Mouse (Mus musculus) hindbrain, embryonic 14.5 days (tissue): ENCODE measurements at regions not wholly inside any gene's neighbourhood (a gene's known extent, or its start where the extent isn't known, plus 50 kb on each side); places are given as distances from the start of the nearest gene placed in this dataset.

Experiments
- ATAC-seq: fragments of 200-750 bp; cut with Nextera tagmentation; 2 replicates; pipeline ENCODE4 v1.8.0; 2017; ENCODE audit warnings: moderate number of reproducible peaks, mild to moderate bottlenecking, moderate TSS enrichment, moderate library complexity; ENCODE audit not compliant: low FRiP score
- DNase-seq: peaks from one replicate; pipeline ENCODE4 v3.0.0-alpha.2; 2015; ENCODE audit warnings: low spot score
- H3K27ac ChIP-seq: fragments of 300-500 bp; sonication (generic); 2 replicates; pipeline ENCODE4 v1.5.1; 2014; ENCODE audit warnings: mild to moderate bottlenecking, moderate library complexity
- H3K27me3 ChIP-seq: fragments of 300-500 bp; sonication (generic); 2 replicates; pipeline ENCODE4 v1.6.1; 2014; ENCODE audit warnings: mild to moderate bottlenecking, low read length, mixed read lengths; ENCODE audit not compliant: control insufficient read depth, insufficient read depth
- H3K36me3 ChIP-seq: fragments of 300-500 bp; sonication (generic); replicated peaks from 2 replicates; pipeline ENCODE4 v1.6.1; 2014; ENCODE audit not compliant: control insufficient read depth, insufficient read depth
- H3K4me1 ChIP-seq: fragments of 300-500 bp; sonication (generic); replicated peaks from 2 replicates; pipeline ENCODE4 v1.6.1; 2014; ENCODE audit warnings: antibody characterized with exemption, low read length, mixed read lengths; ENCODE audit not compliant: control insufficient read depth, insufficient read depth
- H3K4me2 ChIP-seq: fragments of 300-500 bp; sonication (generic); replicated peaks from 2 replicates; pipeline ENCODE4 v1.6.1; 2014; ENCODE audit warnings: mild to moderate bottlenecking, moderate library complexity
- H3K4me3 ChIP-seq: fragments of 300-500 bp; sonication (generic); replicated peaks from 2 replicates; pipeline ENCODE4 v1.5.1; 2014; ENCODE audit warnings: mild to moderate bottlenecking, low read length
- H3K9ac ChIP-seq: fragments of 300-500 bp; sonication (generic); 2 replicates; pipeline ENCODE4 v1.6.1; 2014
- H3K9me3 ChIP-seq: fragments of 300-500 bp; sonication (generic); 2 replicates; pipeline ENCODE4 v1.6.1; 2016; ENCODE audit warnings: low read length; ENCODE audit not compliant: control insufficient read depth
- WGBS: fragments of 180-500 bp; shearing (Covaris S2); extraction: QIAGEN DNeasy Blood & Tissue Kit; methylation state at CpG from one replicate; pipeline ENCODE4 v1.1.7; 2014; 5-methylcytosine and 5-hydroxymethylcytosine counted together

GRCm38 (mm10) chr8:41717002-41717401 is 300.1 kb upstream of the Frg1 start:
- H3K4me2 ChIP-seq = no peak overlapping the region
- no peak for DNase-seq
- no peak overlapping the region for H3K4me3 ChIP-seq
- no peak for ATAC-seq
- H3K27ac ChIP-seq = no peak overlapping the region
- no peaks in the 10 kb centered on the region for H3K9me3 ChIP-seq
- no peaks in the 10 kb centered on the region for H3K36me3 ChIP-seq
- no peaks in the 10 kb centered on the region for H3K4me1 ChIP-seq
- H3K9ac ChIP-seq = no peak overlapping the region
- no peaks in the 10 kb centered on the region for H3K27me3 ChIP-seq
- WGBS = 97% methylated on average over 3 of the region's 3 CpGs

GRCm38 (mm10) chr8:41713634-41714330 is 296.9 kb upstream of the Frg1 start:
- 26% methylated on average over 4 of the region's 4 CpGs for WGBS
- DNase-seq = peak; percentile 62
- no peak overlapping the region for H3K4me3 ChIP-seq
- H3K27me3 ChIP-seq = no peaks in the 10 kb centered on the region
- no peaks in the 10 kb centered on the region for H3K9me3 ChIP-seq
- no peak overlapping the region for H3K9ac ChIP-seq
- H3K27ac ChIP-seq = no peak overlapping the region
- no peaks in the 10 kb centered on the region for H3K36me3 ChIP-seq
- no peak overlapping the region for H3K4me2 ChIP-seq
- no peaks in the 10 kb centered on the region for H3K4me1 ChIP-seq
- peak; percentile 90 for ATAC-seq

GRCm38 (mm10) chr8:41703927-41704924 is 287.4 kb upstream of the Frg1 start:
- DNase-seq (no peak), ATAC-seq (peak; percentile 40; the same call in 1 of the 2 replicates)
- 30% methylated on average over 9 of the region's 9 CpGs for WGBS
- Histone ChIP-seq H3K4me2 (peak overlapping the region; percentile 24; the same call in 1 of the 2 replicates), H3K9ac (no peak overlapping the region), H3K4me3 (no peak overlapping the region), H3K9me3 (no peaks in the 10 kb centered on the region), H3K36me3 (no peaks in the 10 kb centered on the region), H3K4me1 (peaks cover 11% of the 10 kb centered on the region; the same call in 1 of the 2 replicates), H3K27ac (no peak overlapping the region), H3K27me3 (no peaks in the 10 kb centered on the region)
